Mouse (Mus musculus) Patski (cell line): ENCODE data around the gene Dpy19l1. TPM values are rescaled to one million over a fixed set of nuclear protein-coding genes. Genes with fewer than 3 reads are reported as not detected.

Source experiments
- ATAC-seq: fragments of 100-300 bp; one replicate; pipeline ENCODE4 v1.8.0; 2021
- CTCF ChIA-PET: fragments of 350-600 bp; sonication (Branson Sonifier 250); formaldehyde crosslinking; loops from one replicate; lab custom pipeline; 2022; ENCODE audit warnings: inconsistent platforms; lab: Charles Lee
- POLR2A ChIA-PET: fragments of 350-600 bp; sonication (Branson Sonifier 250); formaldehyde crosslinking; loops from one replicate; lab custom pipeline; 2022; ENCODE audit warnings: antibody characterized with exemption, inconsistent platforms; lab: Charles Lee
- DNase-seq: peaks from one replicate; pipeline ENCODE4 v3.0.0-alpha.2; 2011; ENCODE audit warnings: low read depth, low spot score
- H3K27me3 ChIP-seq: fragments of 371-371 bp; one replicate; pipeline ENCODE4 v1.5.1; 2021
- CTCF ChIP-seq: fragments of 100-300 bp; IDR thresholded peaks from one replicate; pipeline ENCODE4 v1.5.1; 2021
- in situ Hi-C: fragments of 300-500 bp; cut with MboI; formaldehyde crosslinking; loops from 3 replicates; pipeline ENCODE4 v1.11.1; 2018; ENCODE audit warnings: low pct_unique_long_range_greater_than_20kb, mixed read lengths
- polyA plus RNA-seq: library from polyadenylated mRNA; unstranded; gene quantifications from one replicate; pipeline ENCODE4 v1.2.3, GENCODE M21; 2021

The Dpy19l1 gene
- polyA plus RNA-seq, 1 experiment from 2014 or later: 25.4 TPM

- ATAC-seq: no peak
- POLR2A ChIA-PET: no interaction called here
Observed at GRCm38 (mm10) chr9:24423241-24423640, 79.7 kb downstream of the Dpy19l1 start.

GRCm38 (mm10) chr9:24421888-24422287 lies 81.1 kb downstream of the Dpy19l1 start:
- H3K27me3 ChIP-seq: no peaks in the 10 kb centered on the region
- no peak for TF ChIP-seq CTCF
- in situ Hi-C loops: no loop called here
- ATAC-seq (no peak), DNase-seq (no peak)
- CTCF ChIA-PET: no interaction called here
- POLR2A ChIA-PET: no interaction called here

More at GRCm38 (mm10) chr9:24423241-24423640, 79.7 kb downstream of the Dpy19l1 start:
- in situ Hi-C loops: no loop called here
- TF ChIP-seq CTCF: no peak
- CTCF ChIA-PET: interaction anchor here (1.1 to 1.3 kb wide), 2 partner anchors 17 to 30 kb away, joined by 3 to 4 read pairs; no protein-coding TSS in a partner anchor
- no peaks in the 10 kb centered on the region for H3K27me3 ChIP-seq
- DNase-seq: no peak

- ChIA-PET CTCF (interaction anchor here (1.0 kb wide), 1 partner anchor 10 kb away, joined by 3 read pairs; no protein-coding TSS in a partner anchor), POLR2A (no interaction called here)
- H3K27me3 ChIP-seq: no peaks in the 10 kb centered on the region
- no peak for ATAC-seq
- no peak for DNase-seq
- in situ Hi-C loops: no loop called here
- no peak for TF ChIP-seq CTCF
Observed at GRCm38 (mm10) chr9:24421221-24421620, 81.7 kb downstream of the Dpy19l1 start.

GRCm38 (mm10) chr9:24420144-24420543 lies 82.8 kb downstream of the Dpy19l1 start:
- ATAC-seq: no peak
- no peak for DNase-seq
- POLR2A ChIA-PET: no interaction called here
- CTCF ChIA-PET: interaction anchor here (1.0 kb wide), 1 partner anchor 9 kb away, joined by 3 read pairs; no protein-coding TSS in a partner anchor
- TF ChIP-seq CTCF: no peak
- in situ Hi-C loops: no loop called here
- H3K27me3 ChIP-seq: no peaks in the 10 kb centered on the region

GRCm38 (mm10) chr9:24418281-24418680 lies 84.7 kb downstream of the Dpy19l1 start:
- no peak for ATAC-seq
- in situ Hi-C loops: no loop called here
- POLR2A ChIA-PET: no interaction called here

GRCm38 (mm10) chr9:24411483-24411882 lies 91.5 kb downstream of the Dpy19l1 start:
- ChIA-PET POLR2A (no interaction called here), CTCF (interaction anchor here (1.1 to 1.4 kb wide), 3 partner anchors 9 to 14 kb away, joined by 3 to 7 read pairs (median 3); no protein-coding TSS in a partner anchor)
- in situ Hi-C loops: no loop called here
- no peak for TF ChIP-seq CTCF
- H3K27me3 ChIP-seq: no peaks in the 10 kb centered on the region
- DNase-seq (no peak), ATAC-seq (no peak)

More at GRCm38 (mm10) chr9:24418281-24418680, 84.7 kb downstream of the Dpy19l1 start:
- CTCF ChIA-PET: no interaction called here
- H3K27me3 ChIP-seq: no peaks in the 10 kb centered on the region
- no peak for DNase-seq
- TF ChIP-seq CTCF: no peak

- ChIA-PET CTCF (no interaction called here), POLR2A (interaction anchor here (0.6 kb wide), 1 partner anchor 1418 kb away, joined by 3 read pairs; no protein-coding TSS in a partner anchor)
- in situ Hi-C loops: no loop called here
- TF ChIP-seq CTCF: no peak
- ATAC-seq (no peak), DNase-seq (no peak)
- no peaks in the 10 kb centered on the region for H3K27me3 ChIP-seq
Observed at GRCm38 (mm10) chr9:24410439-24410838, 92.5 kb downstream of the Dpy19l1 start.

GRCm38 (mm10) chr9:24407992-24408391 lies 94.9 kb downstream of the Dpy19l1 start:
- DNase-seq (no peak), ATAC-seq (no peak)
- H3K27me3 ChIP-seq: no peaks in the 10 kb centered on the region
- in situ Hi-C loops: no loop called here
- POLR2A ChIA-PET: no interaction called here
- CTCF ChIA-PET: no interaction called here
- no peak for TF ChIP-seq CTCF

- TF ChIP-seq CTCF: no peak
- POLR2A ChIA-PET: no interaction called here
- H3K27me3 ChIP-seq: peaks cover 6% of the 10 kb centered on the region
- DNase-seq (no peak), ATAC-seq (no peak)
- CTCF ChIA-PET: interaction anchor here (0.9 to 1.0 kb wide), 2 partner anchors 12 to 13 kb away, joined by 3 read pairs; no protein-coding TSS in a partner anchor
- in situ Hi-C loops: no loop called here
Observed at GRCm38 (mm10) chr9:24394146-24394545, 108.8 kb downstream of the Dpy19l1 start.

- no peak for TF ChIP-seq CTCF
- ChIA-PET CTCF (no interaction called here), POLR2A (no interaction called here)
- DNase-seq (no peak), ATAC-seq (no peak)
- in situ Hi-C loops: no loop called here
- H3K27me3 ChIP-seq: peaks cover 13% of the 10 kb centered on the region
Observed at GRCm38 (mm10) chr9:24390807-24391370, 112.1 kb downstream of the Dpy19l1 start.

- TF ChIP-seq CTCF: no peak
- ChIA-PET POLR2A (interaction anchor here (1.3 kb wide), 1 partner anchor 11 kb away, joined by 4 read pairs; no protein-coding TSS in a partner anchor), CTCF (interaction anchor here (0.9 kb wide), 1 partner anchor 9 kb away, joined by 3 read pairs; no protein-coding TSS in a partner anchor)
- DNase-seq (no peak), ATAC-seq (no peak)
- in situ Hi-C loops: no loop called here
- H3K27me3 ChIP-seq: peaks cover 12% of the 10 kb centered on the region
Observed at GRCm38 (mm10) chr9:24387230-24387629, 115.7 kb downstream of the Dpy19l1 start.
